Mouse (Mus musculus) layer of hippocampus, postnatal 14 days (tissue): ENCODE measurements around the gene Ggact. TPM values are rescaled to one million over a fixed set of nuclear protein-coding genes. Genes with fewer than 3 reads are reported as not detected.

Experiments used
- DNase-seq, 2 experiments: peaks; one replicate each; pipeline ENCODE4 v3.0.0; 2021 to 2022; ENCODE audit warnings: low spot score in 2 of 2, mixed read lengths in 1 of 2
- total RNA-seq, 2 experiments: library from RNA; stranded (reverse); gene quantifications; 2 replicates each; pipeline ENCODE4 v1.2.3; 2021

Ggact gene
- total RNA-seq, 2 experiments from 2014 or later = 22.2 to 23.3 TPM

DNA sequence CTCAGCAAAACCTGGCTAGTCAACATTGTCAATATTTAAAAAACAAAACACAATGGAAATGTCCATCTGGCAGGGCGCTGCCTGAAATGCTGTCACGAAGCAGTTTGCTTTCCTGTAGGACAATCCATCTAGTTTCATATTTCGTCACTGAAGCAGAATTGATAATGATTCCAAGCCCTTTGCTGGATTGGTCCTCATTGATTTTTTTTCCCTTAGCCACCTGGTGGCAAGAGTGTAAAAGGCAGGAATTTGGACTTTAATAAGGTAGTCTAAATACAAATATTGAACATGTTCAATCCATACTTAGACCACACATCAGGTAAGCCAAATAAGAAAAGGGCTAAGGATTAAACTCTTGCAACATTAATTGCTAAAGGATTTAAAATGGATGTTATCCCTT, 12.4 kb downstream of the Ggact start:
- no peak for DNase-seq

DNA sequence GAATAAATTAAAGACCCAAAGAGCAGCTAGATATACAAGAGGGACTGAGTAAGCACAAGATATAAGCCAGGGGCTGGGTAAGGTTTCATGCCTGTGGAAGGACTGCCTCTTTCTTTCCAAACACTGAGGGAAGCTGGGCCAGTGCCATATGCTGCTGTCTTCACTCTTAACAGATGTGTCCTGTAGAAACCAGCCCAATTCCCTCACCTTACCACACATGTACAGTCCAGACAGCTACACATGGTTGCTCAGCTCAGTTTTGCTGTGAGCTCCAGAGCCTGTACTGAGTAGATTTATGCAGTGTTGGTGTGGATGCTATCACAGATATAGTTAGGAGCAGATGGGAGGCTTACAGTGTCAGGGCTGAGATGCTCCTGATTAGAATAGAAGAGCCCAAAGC, 12.9 kb downstream of the Ggact start:
- DNase-seq = no peak

DNA sequence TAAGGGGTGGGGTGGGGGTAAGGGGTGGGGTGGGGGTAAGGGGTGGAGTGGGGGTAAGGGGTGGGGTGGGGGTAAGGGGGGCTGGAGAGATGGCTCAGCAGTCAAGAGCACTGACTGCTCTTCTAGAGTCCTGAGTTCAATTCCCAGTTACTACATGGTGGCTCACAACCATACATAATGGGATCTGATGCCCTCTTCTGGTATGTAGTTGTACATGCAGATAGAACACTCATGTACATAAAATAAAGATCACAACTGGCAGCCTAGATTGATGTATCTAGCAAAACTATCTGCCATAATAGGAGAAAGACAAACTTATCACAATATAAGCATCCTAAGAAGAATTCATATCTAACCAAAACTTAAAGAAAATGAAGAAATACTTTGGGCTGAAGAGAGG, 15.0 kb downstream of the Ggact start:
- no peak for DNase-seq

DNA sequence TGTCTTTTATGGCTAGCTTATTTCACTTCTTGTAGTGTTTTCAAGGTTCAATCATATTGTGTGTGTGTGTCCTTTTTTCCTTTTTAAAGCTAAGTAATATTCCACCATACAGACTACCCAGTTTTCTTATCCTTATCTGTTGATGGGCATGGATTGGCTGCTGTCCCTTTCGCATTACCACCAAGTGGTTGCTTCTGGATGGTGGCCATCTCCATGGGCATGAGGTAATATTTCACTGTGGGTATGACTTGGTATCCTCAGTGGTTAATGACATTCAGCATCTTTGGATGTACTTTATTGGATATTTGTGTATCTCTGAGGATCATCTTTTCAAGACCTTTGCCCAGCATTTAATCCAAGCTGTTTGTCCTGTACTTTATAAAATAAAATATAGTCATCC, 17.5 kb downstream of the Ggact start:
- no peak for DNase-seq

DNA sequence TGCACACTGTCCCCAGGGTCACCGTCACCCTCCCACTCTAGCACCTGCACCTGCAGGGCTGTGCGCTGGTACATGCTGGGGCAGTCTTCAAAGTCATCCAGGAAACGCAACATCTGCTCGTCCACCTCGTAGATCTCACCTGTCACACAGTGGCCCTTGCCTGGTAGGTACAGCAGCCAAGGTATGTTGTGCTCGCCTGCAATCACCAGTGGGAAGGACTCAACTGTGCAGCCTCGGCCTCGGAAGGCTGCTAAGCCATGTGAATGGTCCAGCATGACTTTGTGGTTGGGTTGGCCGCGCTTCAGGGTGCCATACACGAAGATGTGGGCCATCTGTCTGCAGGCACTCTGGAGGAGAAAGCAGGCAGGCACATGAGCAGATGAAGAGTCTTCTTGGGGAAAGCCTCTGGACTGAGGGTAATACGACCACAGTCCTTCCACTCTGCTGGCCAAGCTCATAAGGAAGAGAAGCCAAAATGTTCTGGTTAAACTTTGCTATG, 22.0 kb downstream of the Ggact start:
- no peak for DNase-seq

DNA sequence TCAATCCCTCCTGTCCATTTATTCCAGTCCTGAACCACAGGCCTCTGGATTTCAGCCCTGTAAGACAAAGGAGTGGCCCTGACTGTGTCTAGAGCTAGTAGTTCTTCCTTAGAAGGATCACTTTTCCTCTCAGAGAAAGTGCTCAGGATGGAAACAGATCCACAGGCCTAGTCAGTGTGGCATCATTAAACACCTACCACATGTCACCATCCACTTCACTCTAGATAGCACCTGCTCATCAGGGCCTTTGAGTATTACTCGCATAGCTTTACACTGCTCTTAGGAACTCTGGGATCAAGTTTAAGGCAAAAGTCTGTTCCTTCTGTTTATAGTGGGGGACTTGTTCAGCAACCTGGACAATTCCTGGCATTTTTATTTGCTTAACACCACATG, 25.1 kb downstream of the Ggact start:
- no peak for DNase-seq

DNA sequence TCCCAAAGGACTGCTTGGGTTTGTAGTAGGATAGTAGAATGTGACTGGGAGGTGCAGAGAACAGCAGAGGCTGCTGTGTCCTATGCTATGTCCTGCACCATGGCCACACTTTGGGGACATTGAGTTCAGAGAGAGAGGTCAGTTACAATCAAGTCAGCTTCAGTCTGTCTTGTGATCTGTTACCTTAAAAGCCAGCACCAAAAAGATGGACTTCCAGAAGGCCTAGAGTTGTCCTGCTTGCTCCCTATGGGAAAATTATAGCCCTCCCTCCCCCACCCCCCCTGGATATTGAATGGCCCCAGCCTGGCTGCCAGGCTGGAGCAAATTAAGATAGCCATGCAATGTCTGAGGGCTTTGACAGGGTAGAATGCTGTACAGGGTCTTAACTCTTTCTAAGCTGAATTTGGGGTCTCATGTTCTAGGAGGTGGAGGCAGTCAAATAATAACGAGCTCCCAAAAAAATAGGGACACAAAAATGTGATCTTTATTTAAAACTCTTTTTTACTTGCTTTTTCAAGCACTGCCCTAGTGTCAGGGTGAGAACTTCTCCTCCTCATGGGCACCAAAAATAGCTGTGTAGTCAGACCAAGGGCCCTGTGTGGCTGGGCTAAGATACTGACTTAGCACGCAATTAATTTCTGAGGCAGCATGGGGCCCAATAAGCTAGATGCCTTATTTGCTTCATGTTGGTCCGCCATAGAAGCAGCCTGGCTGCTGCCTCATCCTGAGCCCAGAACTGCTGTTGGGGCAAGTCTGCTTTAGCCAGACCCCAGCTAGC, 25.7 kb downstream of the Ggact start:
- DNase-seq = no peak

DNA sequence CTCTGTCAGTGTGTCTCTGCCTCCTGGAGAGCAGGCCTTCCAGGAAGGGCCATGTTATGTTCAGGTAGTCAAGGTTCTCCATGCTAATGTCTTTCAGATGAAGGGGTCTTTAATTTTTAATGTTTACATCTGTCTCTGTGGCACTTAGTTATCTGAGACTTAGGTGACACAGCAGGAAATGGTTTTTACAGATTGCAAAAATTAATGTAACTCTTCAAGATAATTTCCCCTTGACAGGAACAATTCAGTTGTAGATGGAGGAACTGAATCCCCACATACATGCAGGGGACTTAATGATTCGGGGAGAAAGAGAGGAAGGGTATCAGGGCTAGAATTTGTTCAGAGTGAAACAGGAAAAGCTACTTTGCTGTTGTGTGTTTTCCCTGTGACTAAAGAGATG, 26.3 kb downstream of the Ggact start:
- DNase-seq = no peak

DNA sequence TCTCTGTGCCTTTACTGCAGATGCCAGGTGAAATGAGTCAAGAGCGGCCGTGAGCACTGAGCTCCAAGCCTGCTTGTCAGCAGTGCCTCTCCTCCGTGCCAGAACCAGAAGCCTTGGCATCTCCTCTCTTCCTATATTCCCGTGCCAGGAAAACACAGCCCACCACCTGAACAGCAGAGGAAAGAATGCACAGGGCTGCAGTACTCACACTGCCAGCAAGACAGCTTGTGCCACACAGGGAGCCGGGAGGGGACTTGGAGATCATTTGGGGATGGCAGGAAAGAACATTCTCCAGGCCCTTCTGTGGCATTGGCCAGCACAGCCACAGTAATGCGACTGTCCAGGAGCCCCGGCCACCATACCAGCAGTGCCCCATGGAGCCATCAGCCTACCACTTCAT, 27.7 kb downstream of the Ggact start:
- DNase-seq = peak in 1 of 2 experiments; percentile 73

DNA sequence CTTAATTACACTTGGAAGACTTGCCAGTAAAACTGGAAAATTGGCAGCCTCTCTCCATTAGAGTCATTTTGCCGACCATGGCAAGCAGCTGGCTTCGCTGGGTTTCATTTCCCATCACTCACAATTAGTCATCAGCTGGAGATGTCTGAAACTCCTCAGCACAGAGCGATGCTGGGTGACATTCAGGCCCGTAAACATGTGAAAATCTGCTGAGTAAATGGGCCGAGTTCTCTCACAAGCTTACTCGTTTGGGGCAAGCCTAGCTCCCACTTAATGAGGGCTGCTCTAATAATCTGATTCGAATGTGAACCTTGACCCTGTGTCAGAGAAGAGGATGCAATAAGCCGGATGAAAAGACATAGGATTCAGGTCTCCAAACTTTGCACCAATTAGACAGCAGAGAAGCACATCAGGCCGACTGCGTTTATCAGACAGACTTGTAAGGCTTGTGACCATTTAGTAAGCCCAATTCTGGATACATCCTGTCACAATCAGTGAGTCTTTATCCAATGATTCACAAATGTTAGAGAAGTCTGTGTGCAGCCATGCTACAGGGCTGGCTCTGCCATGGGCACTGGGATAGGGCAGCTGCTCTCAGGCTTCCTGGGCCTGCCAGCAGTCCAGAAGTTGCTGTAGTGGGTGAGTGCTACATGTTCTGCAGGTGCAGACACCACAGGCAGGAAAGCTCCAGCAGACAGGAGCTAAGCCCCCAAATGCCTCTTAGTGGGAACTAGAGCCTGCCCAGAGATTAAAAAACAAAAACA, 29.6 kb downstream of the Ggact start:
- DNase-seq = peak in 1 of 2 experiments; percentile 65

DNA sequence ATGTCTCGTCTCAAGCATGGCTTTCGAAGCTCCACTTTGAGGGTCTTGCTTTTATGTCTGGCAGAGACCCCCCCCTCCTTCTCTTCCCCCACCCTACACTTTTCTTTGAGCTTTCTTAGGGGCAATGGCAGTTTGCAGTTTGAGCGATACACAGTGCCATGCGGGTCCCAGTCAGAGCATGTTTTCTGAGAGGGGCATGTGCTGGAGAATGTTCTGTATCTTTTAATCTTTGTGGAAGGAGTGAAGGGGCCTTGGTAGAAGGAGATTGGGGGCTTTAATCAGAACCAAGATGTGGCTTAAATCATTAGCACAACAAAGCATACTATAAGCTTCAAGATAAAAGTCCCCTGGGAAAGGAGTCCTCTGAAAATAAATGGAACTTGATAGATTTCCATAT, 30.1 kb downstream of the Ggact start:
- DNase-seq = no peak

DNA sequence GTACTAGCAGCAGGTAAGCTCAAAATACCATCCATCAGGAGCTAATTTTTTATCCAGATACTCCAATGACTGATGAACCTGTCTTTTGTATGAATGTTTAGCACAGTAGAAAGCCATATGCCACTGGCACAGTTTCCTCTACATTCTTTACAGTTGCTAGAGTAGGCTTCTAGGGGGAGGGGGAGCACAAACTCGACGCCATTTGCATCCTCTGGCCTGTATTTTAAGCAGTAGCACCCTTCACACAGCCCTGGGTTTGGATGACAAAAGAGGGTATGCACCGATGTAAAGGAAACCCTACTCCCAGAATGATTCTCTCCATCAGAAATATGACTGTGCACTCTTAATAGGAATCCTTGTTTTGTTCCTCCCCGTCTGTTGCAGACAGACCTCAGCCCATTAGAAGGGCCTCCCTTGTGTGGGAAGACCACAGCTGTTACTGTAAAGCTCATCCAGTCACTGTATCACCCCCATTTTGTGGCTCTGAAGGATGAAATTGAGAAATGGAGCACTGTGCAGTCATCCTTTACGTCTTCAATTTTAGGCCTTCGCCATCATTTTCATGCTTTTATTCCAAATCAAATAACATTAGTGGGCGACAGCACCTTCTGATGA, 30.7 kb downstream of the Ggact start:
- no peak for DNase-seq

DNA sequence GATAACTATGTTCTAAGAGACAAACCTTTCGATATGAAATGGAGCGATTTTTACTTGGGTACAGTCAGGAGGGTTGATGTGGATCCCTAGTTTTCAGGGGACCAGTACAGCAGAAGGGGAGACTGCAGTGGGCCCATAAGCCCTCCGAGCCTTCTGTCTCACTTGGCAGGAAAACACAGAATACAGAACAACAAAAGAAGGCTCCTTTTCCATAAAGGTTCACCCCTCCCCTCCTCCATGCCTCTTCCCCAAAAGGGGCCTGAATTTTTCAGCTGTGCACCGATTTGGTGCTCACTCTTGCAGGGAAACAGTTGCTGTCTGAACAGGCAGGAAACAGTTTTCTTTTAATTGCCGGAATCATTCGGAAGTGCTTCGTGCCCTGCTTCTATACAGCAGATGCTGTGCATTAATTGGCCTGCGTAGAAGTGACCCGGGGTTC, 31.3 kb downstream of the Ggact start:
- no peak for DNase-seq

DNA sequence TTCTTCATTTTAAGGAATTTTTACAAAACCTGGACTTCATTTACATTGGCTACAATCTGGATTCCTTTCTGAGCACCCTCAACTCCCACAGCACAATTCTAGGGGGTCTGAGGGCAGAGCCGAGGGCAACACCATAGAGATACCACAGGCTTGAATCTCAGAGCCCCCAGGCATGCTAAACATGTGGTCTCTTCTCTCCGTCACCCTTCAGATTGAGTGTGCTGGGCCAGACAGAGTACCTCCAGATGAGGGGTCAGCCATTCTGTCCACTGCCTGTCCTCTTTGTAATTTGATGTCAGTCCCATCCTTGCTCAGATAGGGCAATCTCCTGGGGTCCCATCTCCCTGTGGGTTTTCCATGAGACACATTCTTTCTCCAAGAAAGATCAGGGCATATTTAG, 31.9 kb downstream of the Ggact start:
- no peak for DNase-seq

DNA sequence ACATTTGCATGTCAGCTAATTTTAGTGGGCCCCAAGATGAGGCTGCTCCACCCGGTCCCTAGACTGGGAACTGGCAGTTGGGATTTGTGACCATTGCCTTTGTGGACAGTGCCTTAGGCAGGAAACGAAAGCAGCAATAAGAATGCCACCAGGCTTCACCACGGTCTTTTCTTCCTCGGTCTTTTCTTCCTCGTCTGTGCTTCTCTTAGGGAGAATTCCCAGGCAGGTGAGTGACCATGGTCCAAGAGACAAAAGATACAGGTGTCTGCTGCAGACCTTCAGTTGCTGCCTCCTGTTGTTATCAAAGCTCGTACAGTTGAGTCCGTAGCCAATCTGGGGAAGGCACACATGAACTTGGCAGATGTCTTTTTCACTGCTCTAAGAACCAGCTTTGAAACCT, 33.3 kb downstream of the Ggact start:
- DNase-seq = no peak

DNA sequence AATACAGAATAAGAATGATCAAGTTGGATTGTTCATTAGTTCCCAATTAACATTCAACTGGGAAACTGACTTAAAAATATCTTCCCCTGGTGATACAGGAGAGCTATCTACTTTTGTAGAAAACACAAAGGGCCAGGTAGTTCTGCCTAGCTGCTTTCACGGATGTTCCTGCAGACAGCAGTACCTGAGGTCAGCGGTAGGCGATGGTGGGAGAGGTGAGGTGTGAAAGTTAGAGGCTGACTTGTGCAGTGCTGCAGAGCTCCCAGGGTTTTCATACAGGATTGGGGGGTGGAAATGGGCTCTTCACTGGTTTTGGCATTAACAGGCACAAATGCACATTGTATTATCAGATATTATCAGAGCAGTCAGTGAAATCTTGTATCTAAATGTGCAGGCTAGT, 35.8 kb downstream of the Ggact start:
- DNase-seq = no peak

DNA sequence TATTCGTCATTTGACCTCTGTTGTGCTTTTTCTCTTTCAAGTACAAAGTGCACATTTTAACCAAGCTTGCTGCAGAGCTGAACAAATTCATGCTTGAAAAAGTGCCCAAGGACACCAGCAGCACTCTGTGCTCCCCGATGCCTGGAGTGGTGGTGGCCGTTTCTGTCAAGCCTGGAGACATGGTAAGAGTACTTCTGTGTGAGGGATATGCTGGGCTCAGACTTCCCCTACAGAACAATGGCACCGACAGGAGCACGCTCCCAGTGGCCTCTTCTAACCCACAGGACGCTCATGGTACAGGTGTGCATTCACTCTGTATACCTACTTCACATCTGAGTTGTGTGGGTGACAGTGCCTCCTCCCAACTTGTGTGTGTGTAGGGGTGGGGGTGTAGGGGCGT, 36.8 kb downstream of the Ggact start:
- DNase-seq = no peak

DNA sequence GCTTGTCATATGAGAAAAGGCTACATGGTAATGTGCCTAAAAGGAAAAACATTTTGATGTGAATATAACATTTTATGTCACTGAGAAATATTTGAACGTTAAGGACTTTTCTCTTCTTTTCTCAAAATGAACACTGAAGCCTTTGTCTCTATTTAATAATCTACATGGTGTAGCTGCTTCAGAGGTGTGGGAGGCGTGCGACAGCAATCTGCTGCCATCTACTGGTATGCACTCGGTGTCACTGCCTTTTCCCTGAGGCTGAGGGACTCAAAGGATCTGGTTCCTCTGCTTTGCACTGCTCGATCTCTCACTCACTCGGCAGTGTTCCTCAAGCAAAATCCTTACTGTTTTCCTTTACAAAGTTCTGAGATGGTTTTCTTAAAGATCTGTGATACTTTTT, 37.4 kb downstream of the Ggact start:
- peak; percentile 75 to 93 for DNase-seq

DNA sequence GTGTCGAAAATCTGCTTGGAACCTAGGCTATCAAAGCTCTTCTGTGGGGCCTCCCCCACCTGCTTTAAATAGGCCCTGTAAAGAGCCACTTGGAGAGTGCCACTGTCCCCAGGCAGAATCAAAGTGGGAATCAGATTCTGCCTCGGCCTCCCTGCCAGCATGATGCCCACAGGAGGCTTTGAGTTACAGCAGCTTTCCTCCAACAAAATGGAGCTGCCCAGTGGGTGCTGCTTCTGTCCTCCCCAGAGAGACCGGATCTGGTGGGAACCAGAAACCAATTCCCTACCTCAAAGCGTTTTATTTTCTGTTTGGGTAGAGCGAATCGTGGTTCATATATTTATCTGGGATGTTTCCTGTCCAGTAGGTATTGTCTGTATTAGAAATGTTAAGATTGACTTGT, 37.9 kb downstream of the Ggact start:
- DNase-seq = no peak

DNA sequence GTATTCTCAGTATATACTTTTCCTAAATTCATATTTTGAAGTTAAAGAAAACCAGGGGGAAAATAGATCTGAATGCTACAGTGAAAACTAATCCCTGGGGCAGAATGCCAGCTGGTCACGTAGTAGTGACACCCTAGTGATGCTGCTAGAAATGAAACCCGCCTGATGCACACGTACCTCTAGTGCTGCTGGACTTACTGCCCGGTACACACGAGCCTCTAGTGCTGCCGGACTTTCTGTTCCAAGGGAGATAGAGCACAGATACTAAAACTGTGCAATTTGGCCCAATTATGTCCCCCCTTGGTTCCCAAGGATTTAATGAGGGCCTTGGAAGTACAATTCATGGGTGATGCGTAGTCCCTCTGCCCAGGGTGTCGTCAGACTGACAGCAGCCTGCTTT, 38.5 kb downstream of the Ggact start:
- DNase-seq = no peak

DNA sequence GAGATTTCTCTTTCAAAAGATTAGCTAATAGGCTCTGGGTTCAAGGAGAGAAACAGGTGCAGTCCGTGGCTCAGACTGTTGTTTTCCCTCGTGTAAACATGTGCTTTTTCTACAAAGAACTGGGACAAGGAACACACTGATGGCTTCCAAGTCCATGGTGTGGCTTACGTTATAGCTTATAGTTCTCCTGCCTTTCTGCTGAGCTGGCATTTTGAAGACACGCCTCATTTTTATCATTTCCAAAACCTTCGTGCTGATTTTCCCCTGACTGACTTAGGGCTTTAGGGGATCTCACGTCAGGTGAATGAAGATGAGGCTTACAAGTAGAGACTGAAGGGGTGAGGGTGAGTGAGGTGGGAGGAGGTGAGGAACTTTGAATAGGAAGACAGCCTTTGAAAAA, 40.9 kb downstream of the Ggact start:
- no peak for DNase-seq
